Mouse (Mus musculus): ENCODE measurements at regions not wholly inside any gene's neighbourhood (a gene's known extent, or its start where the extent isn't known, plus 50 kb on each side); places are given as distances from the start of the nearest gene placed in this dataset.

GRCm38 (mm10) chr8:30359464-30359863 lies 2912.0 kb downstream of the Poteg start:
- no peak for TF ChIP-seq ZC3H11A (IDR thresholded peaks at IDR 0.05; ENCODE audit: borderline replicate concordance, low read depth, low read length)
- TF ChIP-seq MAFK (IDR thresholded peaks at IDR 0.05; ENCODE audit: insufficient read depth, low read depth, low read length) = no peak
- no peak for TF ChIP-seq HCFC1 (IDR thresholded peaks at IDR 0.05; ENCODE audit: borderline replicate concordance, insufficient read depth, low read length)
- no peak for TF ChIP-seq ZNF384 (IDR thresholded peaks at IDR 0.05; ENCODE audit: low read depth, low read length)
- TF ChIP-seq CHD2 (IDR thresholded peaks at IDR 0.05; ENCODE audit: low read depth, low read length) = no peak
